Mouse (Mus musculus): ENCODE measurements at regions not wholly inside any gene's neighbourhood (a gene's known extent, or its start where the extent isn't known, plus 50 kb on each side); places are given as distances from the start of the nearest gene placed in this dataset.

GRCm38 (mm10) chr6:31165011-31165410, 206.1 kb upstream of the Klf14 start:
- no peak for DNase-seq (ENCODE audit: low spot score)

- DNase-seq (ENCODE audit: low spot score): no peak
Measured at GRCm38 (mm10) chr6:31166347-31166746, 207.5 kb upstream of the Klf14 start.

- DNase-seq (ENCODE audit: low spot score): no peak
Measured at GRCm38 (mm10) chr6:31167732-31168131, 208.9 kb upstream of the Klf14 start.

- no peak for DNase-seq (ENCODE audit: low spot score)
Measured at GRCm38 (mm10) chr6:31168730-31169129, 209.9 kb upstream of the Klf14 start.

GRCm38 (mm10) chr6:31169343-31169742, 210.5 kb upstream of the Klf14 start:
- DNase-seq (ENCODE audit: low spot score): no peak

- no peak for DNase-seq (ENCODE audit: low spot score)
Measured at GRCm38 (mm10) chr6:31169868-31170600, 211.2 kb upstream of the Klf14 start.

- DNase-seq (ENCODE audit: low spot score): no peak
Measured at GRCm38 (mm10) chr6:31171831-31172569, 213.1 kb upstream of the Klf14 start.

- no peak for DNase-seq (ENCODE audit: low spot score)
Measured at GRCm38 (mm10) chr6:31175769-31176168, 216.9 kb upstream of the Klf14 start.

GRCm38 (mm10) chr6:31176368-31176767, 217.5 kb upstream of the Klf14 start:
- DNase-seq (ENCODE audit: low spot score): no peak

- DNase-seq (ENCODE audit: low spot score): no peak
Measured at GRCm38 (mm10) chr6:31176831-31177230, 218.0 kb upstream of the Klf14 start.

- no peak for DNase-seq (ENCODE audit: low spot score)
Measured at GRCm38 (mm10) chr6:31178201-31178880, 219.5 kb upstream of the Klf14 start.

- no peak for DNase-seq (ENCODE audit: low spot score)
Measured at GRCm38 (mm10) chr6:31182284-31182683, 216.3 kb upstream of the Mkln1 start.

- DNase-seq (ENCODE audit: low spot score): no peak
Measured at GRCm38 (mm10) chr6:31183127-31183526, 215.4 kb upstream of the Mkln1 start.

- no peak for DNase-seq (ENCODE audit: low spot score)
Measured at GRCm38 (mm10) chr6:31184554-31184953, 214.0 kb upstream of the Mkln1 start.

- no peak for DNase-seq (ENCODE audit: low spot score)
Measured at GRCm38 (mm10) chr6:31185151-31185550, 213.4 kb upstream of the Mkln1 start.

GRCm38 (mm10) chr6:31188066-31188465, 210.5 kb upstream of the Mkln1 start:
- no peak for DNase-seq (ENCODE audit: low spot score)

GRCm38 (mm10) chr6:31189060-31189459, 209.5 kb upstream of the Mkln1 start:
- no peak for DNase-seq (ENCODE audit: low spot score)

GRCm38 (mm10) chr6:31190070-31190469, 208.5 kb upstream of the Mkln1 start:
- no peak for DNase-seq (ENCODE audit: low spot score)

- DNase-seq (ENCODE audit: low spot score): no peak
Measured at GRCm38 (mm10) chr6:31190628-31191373, 207.7 kb upstream of the Mkln1 start.

- DNase-seq (ENCODE audit: low spot score): no peak
Measured at GRCm38 (mm10) chr6:31191577-31191976, 207.0 kb upstream of the Mkln1 start.

GRCm38 (mm10) chr6:31192197-31192596, 206.3 kb upstream of the Mkln1 start:
- no peak for DNase-seq (ENCODE audit: low spot score)

- DNase-seq (ENCODE audit: low spot score): no peak
Measured at GRCm38 (mm10) chr6:31193202-31193601, 205.3 kb upstream of the Mkln1 start.
